Mouse (Mus musculus): ENCODE data around the gene Olfr1113. TPM values are rescaled to one million over a fixed set of nuclear protein-coding genes. Genes with fewer than 3 reads are reported as not detected.
"Not testable (repeated sequence)": the region's sequence is repeated elsewhere in the genome, so short reads cannot be mapped to it uniquely, and the experiment has no call there.

Olfr1113 gene
- total RNA-seq (2014; rRNA removed) (not detected in 2 replicates), polyA plus RNA-seq (2012; rRNA removed) (not detected in 2 replicates)

GRCm38 (mm10) chr2:87208670-87209069 lies at the start of gene Olfr1113:
Gene Olfr1113 (plus strand): TSS chr2:87208970.
- no peaks in the 10 kb centered on the region for H3K79me2 ChIP-seq (ENCODE audit: control insufficient read depth, insufficient read depth, low read length)
- no peaks in the 10 kb centered on the region for H3K27me3 ChIP-seq (ENCODE audit: control insufficient read depth, insufficient read depth, low read length)
- H3K27ac ChIP-seq (replicated peaks; ENCODE audit: insufficient read depth, low read depth, low read length) = no peak within 1 kb of the TSS
- no peak for DNase-seq (ENCODE audit: extremely low read depth, low read depth, low spot score)
- H3K4me3 ChIP-seq (ENCODE audit: insufficient read depth, low read depth, low read length) = no peak within 1 kb of the TSS
- no peaks in the 10 kb centered on the region for H3K4me1 ChIP-seq (ENCODE audit: control insufficient read depth, insufficient read depth, low read length)
- WGBS = 73% methylated on average over 2 of the region's 2 CpGs
- H3K9ac ChIP-seq (ENCODE audit: low read depth, low read length) = no peak within 1 kb of the TSS
- no peaks in the 10 kb centered on the region for H3K36me3 ChIP-seq (ENCODE audit: control insufficient read depth, insufficient read depth, low read length)
- TF ChIP-seq POLR2A (IDR thresholded peaks at IDR 0.05; ENCODE audit: extremely low read depth, insufficient read depth, low read length) (no peak), CTCF (IDR thresholded peaks at IDR 0.05; ENCODE audit: low read depth, low read length) (no peak)

GRCm38 (mm10) chr2:87167731-87168130 lies 41.0 kb upstream of the Olfr1113 start:
- not testable (repeated sequence) for DNase-seq (ENCODE audit: extremely low read depth, low read depth, low spot score); H3K9ac ChIP-seq (ENCODE audit: low read depth, low read length)
- WGBS = 68% methylated on average over 2 of the region's 2 CpGs

GRCm38 (mm10) chr2:87187498-87187897 lies 21.3 kb upstream of the Olfr1113 start, which contains the start of gene Olfr1112:
Gene Olfr1112 (plus strand): TSS chr2:87187798.
- H3K36me3 ChIP-seq (ENCODE audit: control insufficient read depth, insufficient read depth, low read length) = no peaks in the 10 kb centered on the region
- no peak for DNase-seq (ENCODE audit: extremely low read depth, low read depth, low spot score)
- no peak within 1 kb of the TSS for H3K4me3 ChIP-seq (ENCODE audit: insufficient read depth, low read depth, low read length)
- no peak within 1 kb of the TSS for H3K9ac ChIP-seq (ENCODE audit: low read depth, low read length)
- WGBS = 63% methylated on average over 1 of the region's 1 CpGs
- H3K4me1 ChIP-seq (ENCODE audit: control insufficient read depth, insufficient read depth, low read length) = no peaks in the 10 kb centered on the region
- H3K27me3 ChIP-seq (ENCODE audit: control insufficient read depth, insufficient read depth, low read length) = no peaks in the 10 kb centered on the region
- no peak for TF ChIP-seq POLR2A (IDR thresholded peaks at IDR 0.05; ENCODE audit: extremely low read depth, insufficient read depth, low read length)
- no peak for TF ChIP-seq CTCF (IDR thresholded peaks at IDR 0.05; ENCODE audit: low read depth, low read length)
- H3K27ac ChIP-seq (replicated peaks; ENCODE audit: insufficient read depth, low read depth, low read length) = no peak within 1 kb of the TSS
- H3K79me2 ChIP-seq (ENCODE audit: control insufficient read depth, insufficient read depth, low read length) = no peaks in the 10 kb centered on the region

More at GRCm38 (mm10) chr2:87167731-87168130, 41.0 kb upstream of the Olfr1113 start:
- H3K4me1 ChIP-seq (ENCODE audit: control insufficient read depth, insufficient read depth, low read length); H3K36me3 ChIP-seq (ENCODE audit: control insufficient read depth, insufficient read depth, low read length); H3K79me2 ChIP-seq (ENCODE audit: control insufficient read depth, insufficient read depth, low read length); H3K4me3 ChIP-seq (ENCODE audit: insufficient read depth, low read depth, low read length); H3K27me3 ChIP-seq (ENCODE audit: control insufficient read depth, insufficient read depth, low read length); H3K27ac ChIP-seq (replicated peaks; ENCODE audit: insufficient read depth, low read depth, low read length): not testable (repeated sequence)

GRCm38 (mm10) chr2:87247713-87248112 lies 38.9 kb downstream of the Olfr1113 start, which contains the start of gene Olfr1115:
Gene Olfr1115 (plus strand): TSS chr2:87248013.
- Histone ChIP-seq H3K79me2 (ENCODE audit: control insufficient read depth, insufficient read depth, low read length) (no peaks in the 10 kb centered on the region), H3K36me3 (ENCODE audit: control insufficient read depth, insufficient read depth, low read length) (no peaks in the 10 kb centered on the region), H3K4me1 (ENCODE audit: control insufficient read depth, insufficient read depth, low read length) (no peaks in the 10 kb centered on the region), H3K27ac (replicated peaks; ENCODE audit: insufficient read depth, low read depth, low read length) (no peak within 1 kb of the TSS), H3K9ac (ENCODE audit: low read depth, low read length) (no peak within 1 kb of the TSS), H3K27me3 (ENCODE audit: control insufficient read depth, insufficient read depth, low read length) (no peaks in the 10 kb centered on the region), H3K4me3 (ENCODE audit: insufficient read depth, low read depth, low read length) (no peak within 1 kb of the TSS)
- DNase-seq (ENCODE audit: extremely low read depth, low read depth, low spot score) = no peak
- WGBS = 74% methylated on average over 2 of the region's 2 CpGs
- TF ChIP-seq POLR2A (IDR thresholded peaks at IDR 0.05; ENCODE audit: extremely low read depth, insufficient read depth, low read length) (no peak), CTCF (IDR thresholded peaks at IDR 0.05; ENCODE audit: low read depth, low read length) (no peak)

Other genes with a start within 250 kb of the Olfr1113 start
- not detected in 2 replicates for gene Olfr1099, start 248.3 kb upstream of the Olfr1113 start, total RNA-seq (2014; rRNA removed)
- not detected in 2 replicates for gene Olfr1099, start 248.3 kb upstream of the Olfr1113 start, polyA plus RNA-seq (2012; rRNA removed)
- not detected in 2 replicates for gene Olfr1100, start 229.0 kb upstream of the Olfr1113 start, total RNA-seq (2014; rRNA removed)
- not detected in 2 replicates for gene Olfr1100, start 229.0 kb upstream of the Olfr1113 start, polyA plus RNA-seq (2012; rRNA removed)
- not detected in 2 replicates for gene Olfr1101, start 217.7 kb upstream of the Olfr1113 start, total RNA-seq (2014; rRNA removed)
- not detected in 2 replicates for gene Olfr1101, start 217.7 kb upstream of the Olfr1113 start, polyA plus RNA-seq (2012; rRNA removed)
- not detected in 2 replicates for gene Olfr1102, start 210.6 kb upstream of the Olfr1113 start, total RNA-seq (2014; rRNA removed)
- not detected in 2 replicates for gene Olfr1102, start 210.6 kb upstream of the Olfr1113 start, polyA plus RNA-seq (2012; rRNA removed)
- not detected in 2 replicates for gene Olfr1104, start 181.9 kb upstream of the Olfr1113 start, total RNA-seq (2014; rRNA removed)
- not detected in 2 replicates for gene Olfr1104, start 181.9 kb upstream of the Olfr1113 start, polyA plus RNA-seq (2012; rRNA removed)
- gene Olfr1105, start 172.4 kb upstream of the Olfr1113 start, total RNA-seq (2014; rRNA removed) = not detected in 2 replicates
- gene Olfr1105, start 172.4 kb upstream of the Olfr1113 start, polyA plus RNA-seq (2012; rRNA removed) = not detected in 2 replicates
- not detected in 2 replicates for gene Olfr1106, start 156.7 kb upstream of the Olfr1113 start, total RNA-seq (2014; rRNA removed)
- not detected in 2 replicates for gene Olfr1106, start 156.7 kb upstream of the Olfr1113 start, polyA plus RNA-seq (2012; rRNA removed)
- gene Olfr1107, start 133.2 kb upstream of the Olfr1113 start, total RNA-seq (2014; rRNA removed) = not detected in 2 replicates
- gene Olfr1107, start 133.2 kb upstream of the Olfr1113 start, polyA plus RNA-seq (2012; rRNA removed) = not detected in 2 replicates
- not detected in 2 replicates for gene Olfr1109, start 113.0 kb upstream of the Olfr1113 start, total RNA-seq (2014; rRNA removed)
- gene Olfr1109, start 113.0 kb upstream of the Olfr1113 start, polyA plus RNA-seq (2012; rRNA removed) = not detected in 2 replicates
- not detected in 2 replicates for gene Olfr259, start 94.4 kb upstream of the Olfr1113 start, total RNA-seq (2014; rRNA removed)
- gene Olfr259, start 94.4 kb upstream of the Olfr1113 start, polyA plus RNA-seq (2012; rRNA removed) = not detected in 2 replicates
- gene Olfr1110, start 68.7 kb upstream of the Olfr1113 start, total RNA-seq (2014; rRNA removed) = not detected in 2 replicates
- gene Olfr1110, start 68.7 kb upstream of the Olfr1113 start, polyA plus RNA-seq (2012; rRNA removed) = not detected in 2 replicates
- not detected in 2 replicates for gene Olfr1111, start 56.3 kb upstream of the Olfr1113 start, total RNA-seq (2014; rRNA removed)
- not detected in 2 replicates for gene Olfr1111, start 56.3 kb upstream of the Olfr1113 start, polyA plus RNA-seq (2012; rRNA removed)
- not detected in 2 replicates for gene Olfr1112, start 21.2 kb upstream of the Olfr1113 start, total RNA-seq (2014; rRNA removed)
- gene Olfr1112, start 21.2 kb upstream of the Olfr1113 start, polyA plus RNA-seq (2012; rRNA removed) = not detected in 2 replicates
- not detected in 2 replicates for gene Olfr1115, start 39.0 kb downstream of the Olfr1113 start, total RNA-seq (2014; rRNA removed)
- gene Olfr1115, start 39.0 kb downstream of the Olfr1113 start, polyA plus RNA-seq (2012; rRNA removed) = not detected in 2 replicates
- not detected in 2 replicates for gene Olfr1116, start 58.6 kb downstream of the Olfr1113 start, total RNA-seq (2014; rRNA removed)
- not detected in 2 replicates for gene Olfr1116, start 58.6 kb downstream of the Olfr1113 start, polyA plus RNA-seq (2012; rRNA removed)
- gene Olfr1118, start 98.6 kb downstream of the Olfr1113 start, total RNA-seq (2014; rRNA removed) = not detected in 2 replicates
- gene Olfr1118, start 98.6 kb downstream of the Olfr1113 start, polyA plus RNA-seq (2012; rRNA removed) = not detected in 2 replicates
- not detected in 2 replicates for gene Olfr1120, start 145.8 kb downstream of the Olfr1113 start, total RNA-seq (2014; rRNA removed)
- gene Olfr1120, start 145.8 kb downstream of the Olfr1113 start, polyA plus RNA-seq (2012; rRNA removed) = not detected in 2 replicates
- not detected in 2 replicates for gene Olfr1121, start 160.9 kb downstream of the Olfr1113 start, total RNA-seq (2014; rRNA removed)
- gene Olfr1121, start 160.9 kb downstream of the Olfr1113 start, polyA plus RNA-seq (2012; rRNA removed) = not detected in 2 replicates
- not detected in 2 replicates for gene Olfr1122, start 176.9 kb downstream of the Olfr1113 start, total RNA-seq (2014; rRNA removed)
- gene Olfr1122, start 176.9 kb downstream of the Olfr1113 start, polyA plus RNA-seq (2012; rRNA removed) = not detected in 2 replicates
- gene Olfr1123, start 207.7 kb downstream of the Olfr1113 start, total RNA-seq (2014; rRNA removed) = not detected in 2 replicates
- not detected in 2 replicates for gene Olfr1123, start 207.7 kb downstream of the Olfr1113 start, polyA plus RNA-seq (2012; rRNA removed)
- not detected in 2 replicates for gene Olfr1124, start 221.3 kb downstream of the Olfr1113 start, total RNA-seq (2014; rRNA removed)
- gene Olfr1124, start 221.3 kb downstream of the Olfr1113 start, polyA plus RNA-seq (2012; rRNA removed) = not detected in 2 replicates
- not detected in 2 replicates for gene Olfr1126, start 245.0 kb downstream of the Olfr1113 start, total RNA-seq (2014; rRNA removed)
- gene Olfr1126, start 245.0 kb downstream of the Olfr1113 start, polyA plus RNA-seq (2012; rRNA removed) = not detected in 2 replicates